Mouse (Mus musculus) heart, embryonic 12.5 days (tissue): ENCODE measurements around the gene Rit1. TPM values are rescaled to one million over a fixed set of nuclear protein-coding genes. Genes with fewer than 3 reads are reported as not detected.
"Not testable (repeated sequence)": the region's sequence is repeated elsewhere in the genome, so short reads cannot be mapped to it uniquely, and the experiment has no call there.

Source experiments
- ATAC-seq: fragments of 200-750 bp; cut with Nextera tagmentation; 2 replicates; pipeline ENCODE4 v1.8.0; 2017; ENCODE audit warnings: moderate TSS enrichment, moderate library complexity; ENCODE audit not compliant: insufficient number of reproducible peaks, low FRiP score
- H3K27ac ChIP-seq: fragments of 300-500 bp; sonication (generic); 2 replicates; pipeline ENCODE4 v1.5.1; 2016; ENCODE audit warnings: mild to moderate bottlenecking, moderate library complexity; ENCODE audit not compliant: poor library complexity, severe bottlenecking
- H3K27me3 ChIP-seq: fragments of 300-500 bp; sonication (generic); replicated peaks from 2 replicates; pipeline ENCODE4 v1.6.1; 2016; ENCODE audit warnings: mild to moderate bottlenecking, moderate library complexity
- H3K36me3 ChIP-seq: fragments of 300-500 bp; sonication (generic); 2 replicates; pipeline ENCODE4 v1.6.1; 2016; ENCODE audit warnings: mild to moderate bottlenecking, moderate library complexity
- H3K4me1 ChIP-seq: fragments of 300-500 bp; sonication (generic); replicated peaks from 2 replicates; pipeline ENCODE4 v1.6.1; 2016; ENCODE audit warnings: mild to moderate bottlenecking
- H3K4me2 ChIP-seq: fragments of 300-500 bp; sonication (generic); 2 replicates; pipeline ENCODE4 v1.6.1; 2016; ENCODE audit warnings: mild to moderate bottlenecking, moderate library complexity
- H3K4me3 ChIP-seq: fragments of 300-500 bp; sonication (generic); 2 replicates; pipeline ENCODE4 v1.5.1; 2016; ENCODE audit warnings: mild to moderate bottlenecking
- H3K9ac ChIP-seq: fragments of 300-500 bp; sonication (generic); 2 replicates; pipeline ENCODE4 v1.6.1; 2016; ENCODE audit warnings: mild to moderate bottlenecking, moderate library complexity
- H3K9me3 ChIP-seq: fragments of 300-500 bp; sonication (generic); replicated peaks from 2 replicates; pipeline ENCODE4 v1.6.1; 2016; ENCODE audit warnings: mild to moderate bottlenecking, moderate library complexity
- WGBS: fragments of 180-500 bp; shearing (Covaris S2); methylation state at CpG from one replicate; pipeline ENCODE4 v1.1.7; 2016; 5-methylcytosine and 5-hydroxymethylcytosine counted together
- polyA plus RNA-seq: library from polyadenylated mRNA; unstranded; fragments of >200 nt; fragmentation: Nextera tagmentation; extraction: Ambion mirVana; gene quantifications from 2 replicates; pipeline ENCODE4 v1.2.1, GENCODE M21; 2016

Gene Rit1
- polyA plus RNA-seq, 1 experiment from 2014 or later = 45.9 TPM

- Histone ChIP-seq H3K4me2 (peak overlapping the region; percentile 40), H3K4me3 (0 out of 2 replicates have a peak overlapping the region, but pooled peaks have one; percentile 15)
- H3K4me1 ChIP-seq, H3K36me3 ChIP-seq, H3K27me3 ChIP-seq, H3K9ac ChIP-seq, H3K27ac ChIP-seq, H3K9me3 ChIP-seq: not testable (repeated sequence)
- ATAC-seq = peak; percentile 72
- WGBS = under 1% methylated on average over 19 of the region's 19 CpGs
Observed at GRCm38 (mm10) chr3:88772399-88772798, 55.8 kb downstream of the Rit1 start.

GRCm38 (mm10) chr3:88773163-88773562 is 56.5 kb downstream of the Rit1 start:
- not testable (repeated sequence) for H3K4me3 ChIP-seq, H3K9ac ChIP-seq, ATAC-seq, H3K27ac ChIP-seq, H3K4me2 ChIP-seq, H3K36me3 ChIP-seq, H3K4me1 ChIP-seq, H3K9me3 ChIP-seq, H3K27me3 ChIP-seq
- WGBS = 87% methylated on average over 6 of the region's 6 CpGs

GRCm38 (mm10) chr3:88774939-88775841 is 58.6 kb downstream of the Rit1 start, which contains the start of gene Syt11:
Gene Syt11 (minus strand): TSS chr3:88775164.
- not testable (repeated sequence) for H3K4me1 ChIP-seq, H3K9me3 ChIP-seq, H3K27me3 ChIP-seq, H3K36me3 ChIP-seq
- ATAC-seq = peak; percentile 79
- 3% methylated on average over 45 of the region's 51 CpGs for WGBS
- peak within 1 kb of the TSS; percentile 56; the same call in 1 of the 2 replicates for H3K9ac ChIP-seq
- peak within 1 kb of the TSS; percentile 65 for H3K4me2 ChIP-seq
- H3K4me3 ChIP-seq = peak within 1 kb of the TSS; percentile 52
- peak within 1 kb of the TSS; percentile 73; the same call in 1 of the 2 replicates for H3K27ac ChIP-seq

Other genes starting within 250 kb of the Rit1 start
- 108 and 113 TPM in 2 replicates for gene Lmna, start 206.9 kb upstream of the Rit1 start, polyA plus RNA-seq
- 11.8 and 13.9 TPM in 2 replicates for gene Mex3a, start 184.4 kb upstream of the Rit1 start, polyA plus RNA-seq
- 0.55 TPM in 1 of 2 replicates, not detected in the other for gene Rab25, start 168.5 kb upstream of the Rit1 start, polyA plus RNA-seq
- gene Lamtor2, start 163.8 kb upstream of the Rit1 start, polyA plus RNA-seq = 108 and 114 TPM in 2 replicates
- gene Ubqln4, start 163.1 kb upstream of the Rit1 start, polyA plus RNA-seq = 46.5 and 47.9 TPM in 2 replicates
- gene Ssr2, start 141.0 kb upstream of the Rit1 start, polyA plus RNA-seq = 181 and 185 TPM in 2 replicates
- 84.5 and 91.8 TPM in 2 replicates for gene Arhgef2, start 110.9 kb upstream of the Rit1 start, polyA plus RNA-seq
- not detected in 2 replicates for gene Rxfp4, start 63.7 kb upstream of the Rit1 start, polyA plus RNA-seq
- gene Khdc4, start 31.0 kb upstream of the Rit1 start, polyA plus RNA-seq = 75.3 and 75.6 TPM in 2 replicates
- 18.4 and 20.0 TPM in 2 replicates for gene Syt11, start 58.3 kb downstream of the Rit1 start, polyA plus RNA-seq
- 11.9 and 12.3 TPM in 2 replicates for gene Gon4l, start 118.4 kb downstream of the Rit1 start, polyA plus RNA-seq
- 48.9 and 52.4 TPM in 2 replicates for gene Msto1, start 197.2 kb downstream of the Rit1 start, polyA plus RNA-seq
- gene Ash1l, start 233.8 kb downstream of the Rit1 start, polyA plus RNA-seq = 15.9 and 17.2 TPM in 2 replicates
- gene Dap3, start 234.3 kb downstream of the Rit1 start, polyA plus RNA-seq = 141 and 146 TPM in 2 replicates